Mouse (Mus musculus) megakaryocyte, embryonic 14.5 days (primary cell): ENCODE data around the gene Map3k12. TPM values are rescaled to one million over a fixed set of nuclear protein-coding genes. Genes with fewer than 3 reads are reported as not detected.

Experiments used
- H3K27me3 ChIP-seq: replicated peaks from 2 replicates; pipeline ENCODE3; 2012; ENCODE audit warnings: inconsistent platforms
- H3K36me3 ChIP-seq: replicated peaks from 2 replicates; pipeline ENCODE3; 2012; ENCODE audit warnings: low read length, inconsistent platforms, mixed read lengths
- H3K4me1 ChIP-seq: 2 replicates; pipeline ENCODE4 v1.6.1; 2012; ENCODE audit warnings: inconsistent platforms
- H3K4me3 ChIP-seq: replicated peaks from 2 replicates; pipeline ENCODE3; 2012; ENCODE audit warnings: moderate library complexity, mild to moderate bottlenecking, inconsistent platforms
- H3K9me3 ChIP-seq: 2 replicates; pipeline ENCODE4 v1.6.1; 2012; ENCODE audit warnings: inconsistent platforms
- FLI1 ChIP-seq: IDR thresholded peaks from 2 replicates; pipeline ENCODE4 v1.6.1; 2012; ENCODE audit warnings: low read length, inconsistent platforms, mixed read lengths
- GATA1 ChIP-seq: IDR thresholded peaks from 3 replicates; pipeline ENCODE4 v1.6.1; 2012; ENCODE audit warnings: mixed read lengths, low read length, inconsistent platforms, borderline replicate concordance
- polyA plus RNA-seq: library from polyadenylated mRNA; stranded (reverse); fragments of >175 nt; gene quantifications from 2 replicates; pipeline ENCODE4 v1.2.3, GENCODE M21; 2012; ENCODE audit warnings: low replicate concordance; ENCODE audit not compliant: insufficient read depth

Gene Map3k12
- polyA plus RNA-seq, 1 experiment = 2.3 TPM

GRCm38 (mm10) chr15:102512471-102512870 lies 4.4 kb downstream of the Map3k12 start:
- H3K36me3 ChIP-seq = peaks cover 2% of the 10 kb centered on the region
- TF ChIP-seq GATA1 (no peak), FLI1 (no peak)
- no peaks in the 10 kb centered on the region for H3K9me3 ChIP-seq
- H3K27me3 ChIP-seq = peaks cover 7% of the 10 kb centered on the region
- peaks cover 55% of the 10 kb centered on the region for H3K4me1 ChIP-seq
- H3K4me3 ChIP-seq = no peak overlapping the region

- H3K27me3 ChIP-seq = peaks cover 7% of the 10 kb centered on the region
- H3K4me3 ChIP-seq = no peak overlapping the region
- TF ChIP-seq GATA1 (no peak), FLI1 (no peak)
- H3K36me3 ChIP-seq = peaks cover 2% of the 10 kb centered on the region
- no peaks in the 10 kb centered on the region for H3K9me3 ChIP-seq
- H3K4me1 ChIP-seq = peaks cover 55% of the 10 kb centered on the region
Observed at GRCm38 (mm10) chr15:102512010-102512409, 4.9 kb downstream of the Map3k12 start.

GRCm38 (mm10) chr15:102511285-102511833 lies 5.5 kb downstream of the Map3k12 start:
- TF ChIP-seq FLI1 = no peak
- Histone ChIP-seq H3K27me3 (peaks cover 7% of the 10 kb centered on the region), H3K9me3 (no peaks in the 10 kb centered on the region), H3K36me3 (peaks cover 5% of the 10 kb centered on the region), H3K4me3 (no peak overlapping the region), H3K4me1 (peaks cover 48% of the 10 kb centered on the region)

GRCm38 (mm10) chr15:102510590-102511284 lies 6.1 kb downstream of the Map3k12 start:
- H3K4me3 ChIP-seq = peak overlapping the region; percentile 95
- H3K27me3 ChIP-seq = peaks cover 7% of the 10 kb centered on the region
- H3K4me1 ChIP-seq = peaks cover 47% of the 10 kb centered on the region
- peaks cover 11% of the 10 kb centered on the region for H3K36me3 ChIP-seq
- H3K9me3 ChIP-seq = no peaks in the 10 kb centered on the region
- TF ChIP-seq GATA1 (no peak), FLI1 (no peak)

- H3K36me3 ChIP-seq = peaks cover 17% of the 10 kb centered on the region
- H3K4me1 ChIP-seq = peaks cover 51% of the 10 kb centered on the region
- H3K9me3 ChIP-seq = no peaks in the 10 kb centered on the region
- H3K27me3 ChIP-seq = peaks cover 7% of the 10 kb centered on the region
- TF ChIP-seq GATA1 (no peak), FLI1 (no peak)
- peak overlapping the region; percentile 95 for H3K4me3 ChIP-seq
Observed at GRCm38 (mm10) chr15:102510110-102510509, 6.8 kb downstream of the Map3k12 start.

- Histone ChIP-seq H3K27me3 (peaks cover 7% of the 10 kb centered on the region), H3K4me1 (peaks cover 54% of the 10 kb centered on the region), H3K9me3 (no peaks in the 10 kb centered on the region), H3K36me3 (peaks cover 34% of the 10 kb centered on the region), H3K4me3 (no peak overlapping the region)
- TF ChIP-seq GATA1 = no peak
- no peak for TF ChIP-seq FLI1
Observed at GRCm38 (mm10) chr15:102508336-102508735, 8.5 kb downstream of the Map3k12 start.

GRCm38 (mm10) chr15:102507561-102507960 lies 9.3 kb downstream of the Map3k12 start:
- TF ChIP-seq FLI1 (no peak), GATA1 (no peak)
- Histone ChIP-seq H3K4me1 (peaks cover 53% of the 10 kb centered on the region), H3K4me3 (no peak overlapping the region), H3K9me3 (no peaks in the 10 kb centered on the region), H3K36me3 (peaks cover 42% of the 10 kb centered on the region), H3K27me3 (peaks cover 4% of the 10 kb centered on the region)

GRCm38 (mm10) chr15:102506864-102507263 lies 10.0 kb downstream of the Map3k12 start:
- H3K36me3 ChIP-seq = peaks cover 49% of the 10 kb centered on the region
- H3K4me3 ChIP-seq = no peak overlapping the region
- H3K9me3 ChIP-seq = no peaks in the 10 kb centered on the region
- H3K4me1 ChIP-seq = peaks cover 46% of the 10 kb centered on the region
- no peak for TF ChIP-seq GATA1
- no peak for TF ChIP-seq FLI1
- peaks cover 3% of the 10 kb centered on the region for H3K27me3 ChIP-seq

- Histone ChIP-seq H3K27me3 (peaks cover 3% of the 10 kb centered on the region), H3K9me3 (no peaks in the 10 kb centered on the region), H3K4me1 (peaks cover 42% of the 10 kb centered on the region), H3K4me3 (no peak overlapping the region), H3K36me3 (peaks cover 53% of the 10 kb centered on the region)
- TF ChIP-seq GATA1 (no peak), FLI1 (no peak)
Observed at GRCm38 (mm10) chr15:102506464-102506830, 10.4 kb downstream of the Map3k12 start.

GRCm38 (mm10) chr15:102505770-102506463 lies 10.9 kb downstream of the Map3k12 start:
- Histone ChIP-seq H3K9me3 (no peaks in the 10 kb centered on the region), H3K36me3 (peaks cover 59% of the 10 kb centered on the region), H3K27me3 (no peaks in the 10 kb centered on the region), H3K4me3 (no peak overlapping the region), H3K4me1 (peaks cover 37% of the 10 kb centered on the region)
- TF ChIP-seq GATA1 (no peak), FLI1 (no peak)
